Mouse (Mus musculus) intestine, postnatal 0 days (tissue): Measurements from ENCODE around the gene Pecam1. TPM values are rescaled to one million over a fixed set of nuclear protein-coding genes. Genes with fewer than 3 reads are reported as not detected.

ENCODE experiments used
- ATAC-seq: fragments of 200-750 bp; cut with Nextera tagmentation; 2 replicates; pipeline ENCODE4 v1.8.0; 2017; ENCODE audit warnings: mild to moderate bottlenecking, moderate TSS enrichment, moderate library complexity
- H3K27ac ChIP-seq: fragments of 300-500 bp; sonication (generic); 2 replicates; pipeline ENCODE4 v1.5.1; 2014; ENCODE audit warnings: mild to moderate bottlenecking, low read depth, low read length, moderate library complexity
- H3K27me3 ChIP-seq: fragments of 300-500 bp; sonication (generic); replicated peaks from 2 replicates; pipeline ENCODE4 v1.6.1; 2014; ENCODE audit warnings: low read length, mixed read lengths; ENCODE audit not compliant: control insufficient read depth, insufficient read depth
- H3K36me3 ChIP-seq: fragments of 300-500 bp; sonication (generic); 2 replicates; pipeline ENCODE4 v1.6.1; 2014; ENCODE audit warnings: mild to moderate bottlenecking, moderate library complexity; ENCODE audit not compliant: control insufficient read depth, insufficient read depth
- H3K4me1 ChIP-seq: fragments of 300-500 bp; sonication (generic); replicated peaks from 2 replicates; pipeline ENCODE4 v1.6.1; 2014; ENCODE audit warnings: antibody characterized with exemption, low read length, mixed read lengths; ENCODE audit not compliant: control insufficient read depth, insufficient read depth
- H3K4me2 ChIP-seq: fragments of 300-500 bp; sonication (generic); replicated peaks from 2 replicates; pipeline ENCODE4 v1.6.1; 2014; ENCODE audit warnings: low read depth, mild to moderate bottlenecking, moderate library complexity
- H3K4me3 ChIP-seq: fragments of 300-500 bp; sonication (generic); 2 replicates; pipeline ENCODE4 v1.5.1; 2014; ENCODE audit warnings: low read depth, low read length
- H3K9ac ChIP-seq: fragments of 300-500 bp; sonication (generic); 2 replicates; pipeline ENCODE4 v1.6.1; 2014; ENCODE audit warnings: mild to moderate bottlenecking, low read depth, low read length
- H3K9me3 ChIP-seq: fragments of 300-500 bp; sonication (generic); 2 replicates; pipeline ENCODE4 v1.6.1; 2016; ENCODE audit warnings: mixed run types; ENCODE audit not compliant: control insufficient read depth
- CTCF ChIP-seq: sonication (generic); IDR thresholded peaks from 2 replicates; pipeline ENCODE4 v1.5.1; 2016; ENCODE audit warnings: low read depth, mild to moderate bottlenecking, control low read depth, antibody characterized with exemption, moderate library complexity
- WGBS: fragments of 180-500 bp; shearing (Covaris S2); extraction: QIAGEN DNeasy Blood & Tissue Kit; methylation state at CpG from one replicate; pipeline ENCODE4 v1.1.7; 2014; 5-methylcytosine and 5-hydroxymethylcytosine counted together
- polyA plus RNA-seq: library from polyadenylated mRNA; unstranded; fragments of >200 nt; fragmentation: Nextera tagmentation; extraction: Ambion mirVana; gene quantifications from 2 replicates; pipeline ENCODE4 v1.2.1, GENCODE M21; 2015

Gene Pecam1
- polyA plus RNA-seq, 1 experiment from 2014 or later = 26.1 TPM

- Histone ChIP-seq H3K9ac (no peak overlapping the region), H3K27me3 (no peaks in the 10 kb centered on the region), H3K27ac (peak overlapping the region; percentile 46; the same call in 1 of the 2 replicates), H3K4me3 (no peak overlapping the region), H3K4me1 (no peaks in the 10 kb centered on the region), H3K9me3 (no peaks in the 10 kb centered on the region), H3K4me2 (no peak overlapping the region), H3K36me3 (peaks cover 48% of the 10 kb centered on the region)
- 71% methylated on average over 6 of the region's 6 CpGs for WGBS
- no peak for TF ChIP-seq CTCF
- ATAC-seq = no peak
Measured at GRCm38 (mm10) chr11:106780590-106781220, 30.3 kb upstream of the Pecam1 start.

GRCm38 (mm10) chr11:106780089-106780425 is 29.6 kb upstream of the Pecam1 start:
- Histone ChIP-seq H3K9me3 (no peaks in the 10 kb centered on the region), H3K4me3 (no peak overlapping the region; the same call in 1 of the 2 replicates), H3K9ac (no peak overlapping the region), H3K36me3 (peaks cover 48% of the 10 kb centered on the region), H3K4me1 (no peaks in the 10 kb centered on the region), H3K27me3 (no peaks in the 10 kb centered on the region), H3K4me2 (peak overlapping the region; percentile 77), H3K27ac (peak overlapping the region; percentile 90)
- no peak for ATAC-seq
- WGBS = 53% methylated on average over 4 of the region's 4 CpGs
- no peak for TF ChIP-seq CTCF

GRCm38 (mm10) chr11:106779388-106780088 is 29.1 kb upstream of the Pecam1 start, which contains the start of gene Polg2:
Gene Polg2, minus strand, starts transcription at chr11:106779537.
- H3K4me2 ChIP-seq = peak within 1 kb of the TSS; percentile 77
- peaks cover 48% of the 10 kb centered on the region for H3K36me3 ChIP-seq
- H3K9me3 ChIP-seq = no peaks in the 10 kb centered on the region
- H3K27ac ChIP-seq = peak within 1 kb of the TSS; percentile 90
- H3K9ac ChIP-seq = peak within 1 kb of the TSS; percentile 73
- no peak for TF ChIP-seq CTCF
- peak within 1 kb of the TSS; percentile 55 for H3K4me3 ChIP-seq
- H3K27me3 ChIP-seq = no peaks in the 10 kb centered on the region
- peak; percentile 92 for ATAC-seq
- under 1% methylated on average over 30 of the region's 30 CpGs for WGBS
- H3K4me1 ChIP-seq = no peaks in the 10 kb centered on the region

GRCm38 (mm10) chr11:106778589-106779387 is 28.4 kb upstream of the Pecam1 start:
- Histone ChIP-seq H3K4me3 (peak overlapping the region; percentile 55), H3K27me3 (no peaks in the 10 kb centered on the region), H3K4me1 (no peaks in the 10 kb centered on the region), H3K27ac (peak overlapping the region; percentile 90), H3K9me3 (no peaks in the 10 kb centered on the region), H3K4me2 (peak overlapping the region; percentile 77), H3K36me3 (peaks cover 48% of the 10 kb centered on the region), H3K9ac (peak overlapping the region; percentile 73)
- WGBS = under 1% methylated on average over 39 of the region's 39 CpGs
- ATAC-seq = peak; percentile 48; the same call in 1 of the 2 replicates
- TF ChIP-seq CTCF = no peak

- Histone ChIP-seq H3K36me3 (peaks cover 48% of the 10 kb centered on the region), H3K9ac (no peak overlapping the region), H3K4me1 (no peaks in the 10 kb centered on the region), H3K4me2 (peak overlapping the region; percentile 77), H3K27me3 (no peaks in the 10 kb centered on the region), H3K4me3 (peak overlapping the region; percentile 55), H3K9me3 (no peaks in the 10 kb centered on the region), H3K27ac (no peak overlapping the region)
- WGBS = 70% methylated on average over 7 of the region's 7 CpGs
- no peak for ATAC-seq
- TF ChIP-seq CTCF = no peak
Measured at GRCm38 (mm10) chr11:106778132-106778531, 27.7 kb upstream of the Pecam1 start.

- Histone ChIP-seq H3K9me3 (no peaks in the 10 kb centered on the region), H3K4me2 (peak overlapping the region; percentile 77), H3K27me3 (no peaks in the 10 kb centered on the region), H3K36me3 (peaks cover 48% of the 10 kb centered on the region), H3K9ac (no peak overlapping the region), H3K4me3 (0 out of 2 replicates have a peak overlapping the region, but pooled peaks have one; percentile 55), H3K27ac (peak overlapping the region; percentile 46; the same call in 1 of the 2 replicates), H3K4me1 (no peaks in the 10 kb centered on the region)
- ATAC-seq = peak; percentile 66
- 31% methylated on average over 3 of the region's 3 CpGs for WGBS
- no peak for TF ChIP-seq CTCF
Measured at GRCm38 (mm10) chr11:106777395-106777794, 27.0 kb upstream of the Pecam1 start.
